Comparison of ENCODE assay signal across 13 mouse cellular contexts in the genomic region with DNA sequence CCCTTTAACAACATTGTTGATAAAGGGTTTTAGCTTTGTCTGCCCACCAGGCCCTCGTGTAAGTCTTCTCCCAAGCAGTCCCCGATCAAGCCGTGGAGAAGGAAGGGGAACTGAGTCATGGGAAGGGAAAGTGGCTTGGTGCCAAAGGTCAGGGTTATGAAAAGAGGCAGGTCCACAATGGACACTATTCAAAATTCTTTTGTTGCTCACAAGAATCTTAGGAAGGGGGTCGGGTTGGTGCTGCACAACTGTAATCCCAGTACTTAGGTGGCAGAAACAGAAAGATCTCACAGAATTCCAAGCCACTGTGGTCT. TPM values are rescaled to one million over a fixed set of nuclear protein-coding genes. Genes with fewer than 3 reads are reported as not detected.
DNase-seq lines count a peak whose midpoint lies in the region; ATAC-seq and TF ChIP-seq lines count a peak whose summit lies in the region.
"Had no signal": no experiment of that assay in that cellular context is flagged by ENCODE, and none has a peak within 500 bp of the region (broad histone marks: within the 10 kb centered on the region; RNA-seq: fewer than 3 reads in every experiment).

No protein-coding gene starts in this region.

- H3K4me3 ChIP-seq in kidney, embryonic 14.5 days (ENCODE audit: low read length) = no peak overlapping the region
- peak overlapping the region; percentile 68; the same call in 1 of the 2 replicates for H3K4me3 ChIP-seq in E14TG2a.4 (replicated peaks; ENCODE audit: low read length)
- H3K4me3 ChIP-seq in intestine, postnatal 0 days (ENCODE audit: low read depth, low read length) = no peak overlapping the region

- no peaks in the 10 kb centered on the region for H3K9me3 ChIP-seq in kidney, embryonic 14.5 days (ENCODE audit: control insufficient read depth, low read length)
- peaks cover 3% of the 10 kb centered on the region; the same call in 1 of the 2 replicates for H3K9me3 ChIP-seq in E14TG2a.4 (ENCODE audit: low read length)
- H3K9me3 ChIP-seq in intestine, postnatal 0 days (ENCODE audit: control insufficient read depth) = no peaks in the 10 kb centered on the region
- H3K9me3 ChIP-seq: forebrain, embryonic 15.5 days; liver, embryonic 15.5 days; neural tube, embryonic 12.5 days had no signal

- H3K27ac ChIP-seq in kidney, embryonic 14.5 days (ENCODE audit: low read depth, low read length) = peak overlapping the region; percentile 77
- H3K27ac ChIP-seq in intestine, postnatal 0 days (ENCODE audit: low read depth, low read length) = peak overlapping the region; percentile 72; the same call in 1 of the 2 replicates
- H3K27ac ChIP-seq: neural tube, embryonic 12.5 days had no signal

- H3K4me2 ChIP-seq in kidney, embryonic 14.5 days (replicated peaks; ENCODE audit: low read depth, low read length) = no peak overlapping the region
- H3K4me2 ChIP-seq in intestine, postnatal 0 days (replicated peaks; ENCODE audit: low read depth) = peak overlapping the region; percentile 86; the same call in 1 of the 2 replicates

- no peak for ATAC-seq in kidney, embryonic 14.5 days (ENCODE audit: low FRiP score, low TSS enrichment)
- no peak for ATAC-seq in intestine, postnatal 0 days

- no peaks in the 10 kb centered on the region; the same call in 1 of the 2 replicates for H3K36me3 ChIP-seq in kidney, embryonic 14.5 days (ENCODE audit: control insufficient read depth, insufficient read depth, low read length)
- peaks cover 12% of the 10 kb centered on the region for H3K36me3 ChIP-seq in E14TG2a.4 (ENCODE audit: insufficient read depth, low read length)
- H3K36me3 ChIP-seq in intestine, postnatal 0 days (ENCODE audit: control insufficient read depth, insufficient read depth) = no peaks in the 10 kb centered on the region; the same call in 1 of the 2 replicates
- H3K36me3 ChIP-seq: forebrain, embryonic 15.5 days; liver, embryonic 15.5 days; neural tube, embryonic 12.5 days had no signal

- H3K9ac ChIP-seq in kidney, embryonic 14.5 days (ENCODE audit: low read depth, low read length) = no peak overlapping the region
- H3K9ac ChIP-seq in intestine, postnatal 0 days (ENCODE audit: low read depth, low read length) = no peak overlapping the region

- WGBS in kidney, embryonic 14.5 days = 55% methylated on average over 4 of the region's 4 CpGs
- WGBS in intestine, postnatal 0 days = 26% methylated on average over 4 of the region's 4 CpGs

- DNase-seq in adrenal gland, adult 2 months = peak; percentile 53
- DNase-seq in adrenal gland, postnatal 14 days = no peak
- no peak for DNase-seq in kidney, adult 8-10 months
- no peak for DNase-seq in T-cell, adult 2 months (ENCODE audit: low spot score)
- no peak for DNase-seq in urinary bladder, postnatal 25 days (ENCODE audit: low spot score)
- DNase-seq: layer of hippocampus, postnatal 36 days had no signal

- no peaks in the 10 kb centered on the region for H3K27me3 ChIP-seq in kidney, embryonic 14.5 days (ENCODE audit: control insufficient read depth, insufficient read depth, low read length)
- H3K27me3 ChIP-seq in E14TG2a.4 (ENCODE audit: insufficient read depth, low read length) = no peaks in the 10 kb centered on the region
- no peaks in the 10 kb centered on the region for H3K27me3 ChIP-seq in intestine, postnatal 0 days (replicated peaks; ENCODE audit: control insufficient read depth, insufficient read depth, low read length)
- H3K27me3 ChIP-seq: forebrain, embryonic 15.5 days; neural tube, embryonic 12.5 days had no signal

- peaks cover 26% of the 10 kb centered on the region for H3K4me1 ChIP-seq in kidney, embryonic 14.5 days (ENCODE audit: control insufficient read depth, insufficient read depth, low read length)
- H3K4me1 ChIP-seq in E14TG2a.4 (replicated peaks; ENCODE audit: low read depth, low read length) = peaks cover 72% of the 10 kb centered on the region
- peaks cover 21% of the 10 kb centered on the region; the same call in 1 of the 2 replicates for H3K4me1 ChIP-seq in intestine, postnatal 0 days (replicated peaks; ENCODE audit: control insufficient read depth, insufficient read depth, low read length)

- TF ChIP-seq CTCF in E14TG2a.4 (conservative IDR thresholded peaks at IDR 0.05; ENCODE audit: low read length) = no peak
- TF ChIP-seq CTCF in intestine, postnatal 0 days (IDR thresholded peaks at IDR 0.05; ENCODE audit: low read depth) = no peak

RNA-seq across cellular contexts. Expression of a gene that starts 0.7 kb away (rescaled TPM):
- 10 to 100 TPM; 76.9 to 98.1 TPM for total RNA-seq in adrenal gland, adult 2 months (2021)
- 138 and 165 TPM in 2 replicates for polyA plus RNA-seq in adrenal gland, adult 2 months (2012; rRNA removed)
- total RNA-seq in adrenal gland, postnatal 14 days (2021) = 90.1 and 94.7 TPM in 2 replicates
- polyA plus RNA-seq in kidney, embryonic 14.5 days (2014; fragmentation: Nextera tagmentation; extraction: Ambion mirVana) = 106 and 139 TPM in 2 replicates
- polyA plus RNA-seq in intestine, postnatal 0 days (2015; fragmentation: Nextera tagmentation; extraction: Ambion mirVana) = 93.1 and 94.7 TPM in 2 replicates

RNA-seq across cellular contexts. Expression of a gene that starts 19.8 kb away (rescaled TPM):
- 10 to 100 TPM; 35.9 to 61.1 TPM for total RNA-seq in adrenal gland, adult 2 months (2021)
- polyA plus RNA-seq in adrenal gland, adult 2 months (2012; rRNA removed) = 103 and 108 TPM in 2 replicates
- 59.8 and 70.8 TPM in 2 replicates for total RNA-seq in adrenal gland, postnatal 14 days (2021)
- 177 and 214 TPM in 2 replicates for polyA plus RNA-seq in kidney, embryonic 14.5 days (2014; fragmentation: Nextera tagmentation; extraction: Ambion mirVana)
- 36.2 and 38.0 TPM in 2 replicates for polyA plus RNA-seq in intestine, postnatal 0 days (2015; fragmentation: Nextera tagmentation; extraction: Ambion mirVana)

RNA-seq across cellular contexts. Expression of a gene that starts 35.8 kb away (rescaled TPM):
- 100 to 1,000 TPM; 115 to 143 TPM for total RNA-seq in adrenal gland, adult 2 months (2021)
- 164 and 165 TPM in 2 replicates for polyA plus RNA-seq in adrenal gland, adult 2 months (2012; rRNA removed)
- total RNA-seq in adrenal gland, postnatal 14 days (2021) = 136 and 145 TPM in 2 replicates
- 159 and 177 TPM in 2 replicates for polyA plus RNA-seq in kidney, embryonic 14.5 days (2014; fragmentation: Nextera tagmentation; extraction: Ambion mirVana)
- polyA plus RNA-seq in intestine, postnatal 0 days (2015; fragmentation: Nextera tagmentation; extraction: Ambion mirVana) = 80.1 and 85.5 TPM in 2 replicates

RNA-seq across cellular contexts. Expression of a gene that starts 45.6 kb away (rescaled TPM):
- total RNA-seq in adrenal gland, adult 2 months (2021) = not detected
- polyA plus RNA-seq in adrenal gland, adult 2 months (2012; rRNA removed) = 0.60 TPM in 1 of 2 replicates, not detected in the other
- total RNA-seq in adrenal gland, postnatal 14 days (2021) = 1.4 TPM in 1 of 2 replicates, not detected in the other
- polyA plus RNA-seq in kidney, embryonic 14.5 days (2014; fragmentation: Nextera tagmentation; extraction: Ambion mirVana) = 4.7 and 7.3 TPM in 2 replicates
- polyA plus RNA-seq in intestine, postnatal 0 days (2015; fragmentation: Nextera tagmentation; extraction: Ambion mirVana) = 54.8 and 56.5 TPM in 2 replicates
- total RNA-seq: layer of hippocampus, postnatal 36 days had no signal
- polyA plus RNA-seq: cortical plate, adult 2 months; forebrain, embryonic 15.5 days had no signal

RNA-seq across cellular contexts. Expression of a gene that starts 52.0 kb away (rescaled TPM):
- total RNA-seq in adrenal gland, adult 2 months (2021) = 1,000 to 10,000 TPM; 1,105 to 1,118 TPM
- 1,670 and 1,938 TPM in 2 replicates for polyA plus RNA-seq in adrenal gland, adult 2 months (2012; rRNA removed)
- total RNA-seq in adrenal gland, postnatal 14 days (2021) = 972 and 3,675 TPM in 2 replicates
- 175 and 184 TPM in 2 replicates for polyA plus RNA-seq in kidney, embryonic 14.5 days (2014; fragmentation: Nextera tagmentation; extraction: Ambion mirVana)
- 435 and 436 TPM in 2 replicates for polyA plus RNA-seq in intestine, postnatal 0 days (2015; fragmentation: Nextera tagmentation; extraction: Ambion mirVana)
